Mouse (Mus musculus) testis, adult 2 months (tissue): ENCODE results near the gene Eef2k.

Experiments
- CTCF ChIP-seq: fragments of 200-500 bp; IDR thresholded peaks from 2 replicates; pipeline ENCODE4 v1.5.1; 2012; ENCODE audit warnings: low read depth, mild to moderate bottlenecking, inconsistent platforms, low read length, moderate library complexity; ENCODE audit not compliant: control insufficient read depth, insufficient read depth, insufficient replicate concordance
- POLR2A ChIP-seq: fragments of 200-500 bp; IDR thresholded peaks from 2 replicates; pipeline ENCODE4 v1.6.1; 2012; ENCODE audit warnings: low read depth, mild to moderate bottlenecking, inconsistent platforms, low read length, moderate library complexity; ENCODE audit not compliant: control insufficient read depth

- TF ChIP-seq POLR2A (no peak), CTCF (no peak)
These were observed 93.9 kb downstream of the Eef2k start for GRCm38 (mm10) chr7:120936522-120936921.
